Mouse (Mus musculus) cortical plate, adult 2 months (tissue): Measurements from ENCODE around the gene B3gntl1.

Experiments used
- CTCF ChIP-seq: fragments of 200-500 bp; IDR thresholded peaks from 2 replicates; pipeline ENCODE4 v1.5.1; 2011; ENCODE audit warnings: mild to moderate bottlenecking, control low read depth, low read length; ENCODE audit not compliant: insufficient read depth; ENCODE audit errors: extremely low read depth
- POLR2A ChIP-seq: fragments of 200-500 bp; IDR thresholded peaks from 2 replicates; pipeline ENCODE4 v1.6.1; 2011; ENCODE audit warnings: mild to moderate bottlenecking, low read length, control low read depth; ENCODE audit not compliant: insufficient read depth; ENCODE audit errors: extremely low read depth

GRCm38 (mm10) chr11:121605604-121606003 lies 67.3 kb downstream of the B3gntl1 start:
- TF ChIP-seq POLR2A: no peak
- no peak for TF ChIP-seq CTCF
